19 mouse cellular contexts compared by ENCODE assay signal in the genomic region with DNA sequence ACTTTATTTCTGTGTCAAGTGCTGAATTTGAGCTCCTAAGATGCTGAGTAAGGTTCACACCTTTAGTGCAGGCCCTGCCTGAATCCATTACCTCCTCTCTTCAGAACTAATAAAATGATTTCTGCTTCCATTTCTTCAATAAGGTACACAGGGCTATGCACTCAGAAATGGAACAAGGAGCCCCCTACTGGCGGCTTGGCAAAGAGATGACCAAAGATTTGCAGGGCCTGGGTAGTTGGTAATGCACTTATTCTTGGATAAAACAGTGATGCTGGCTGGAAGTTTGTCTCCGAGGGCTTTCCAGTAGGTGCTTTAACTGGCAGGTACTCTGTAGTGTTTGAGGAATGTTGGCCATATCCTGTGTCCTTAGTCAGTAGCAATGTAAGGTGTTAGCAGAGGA. TPM values are rescaled to one million over a fixed set of nuclear protein-coding genes. Genes with fewer than 3 reads are reported as not detected.
DNase-seq lines count a peak whose midpoint lies in the region; TF ChIP-seq lines count a peak whose summit lies in the region.
"Had no signal": no experiment of that assay in that cellular context is flagged by ENCODE, and none has a peak within 500 bp of the region (broad histone marks: within the 10 kb centered on the region; RNA-seq: fewer than 3 reads in every experiment).

No protein-coding gene starts in this region.

- no peak for TF ChIP-seq POLR2A in CH12.LX (IDR thresholded peaks at IDR 0.05; ENCODE audit: low read depth, low read length)

- TF ChIP-seq CTCF in left cerebral cortex, adult 2 months (IDR thresholded peaks at IDR 0.05) = peak; percentile 13
- TF ChIP-seq CTCF in CH12.LX (conservative IDR thresholded peaks at IDR 0.05 in 1 of 2, IDR thresholded peaks at IDR 0.05 in 1 of 2; ENCODE audit: low read depth in 2 of 2, low read length in 2 of 2) = peak; percentile 9 to 46; a peak in 2 of 4 replicates

- no peaks in the 10 kb centered on the region for H3K36me3 ChIP-seq in CH12.LX (replicated peaks in 1 of 2; ENCODE audit: control insufficient read depth in 1 of 2, insufficient read depth in 1 of 2, low read length in 1 of 2)
- H3K36me3 ChIP-seq: hindbrain, embryonic 15.5 days; limb, embryonic 15.5 days; neural tube, embryonic 12.5 days had no signal

- no peak overlapping the region for H3K4me3 ChIP-seq in left cerebral cortex, adult 2 months
- H3K4me3 ChIP-seq in CH12.LX (replicated peaks in 1 of 3; ENCODE audit: low read depth in 2 of 3, low read length in 2 of 3, poor library complexity in 1 of 3) = no peak overlapping the region
- H3K4me3 ChIP-seq: hindbrain, embryonic 15.5 days; limb, embryonic 15.5 days; neural tube, embryonic 12.5 days had no signal

- in situ Hi-C loops in CH12.LX (cut with MboI; ENCODE audit: low pct_ligation_motif_present, low pct_unique_long_range_greater_than_20kb, low sequenced_read_pairs) = no loop called here

- TF ChIP-seq RAD21 in CH12.LX (IDR thresholded peaks at IDR 0.05; ENCODE audit: low read depth, low read length) = peak; percentile 24

- no peaks in the 10 kb centered on the region for H3K79me2 ChIP-seq in CH12.LX (replicated peaks; ENCODE audit: control insufficient read depth, extremely low read depth, insufficient read depth, poor library complexity, severe bottlenecking)

- dilution Hi-C loops in CH12.LX (cut with MboI; ENCODE audit: extremely low pct_ligation_motif_present, extremely low pct_unique_long_range_greater_than_20kb, low sequenced_read_pairs) = no loop called here

- no peak overlapping the region for H3K9ac ChIP-seq in CH12.LX (ENCODE audit: insufficient read depth, low read depth)
- H3K9ac ChIP-seq: hindbrain, embryonic 15.5 days; limb, embryonic 15.5 days; neural tube, embryonic 12.5 days had no signal

- no peaks in the 10 kb centered on the region for H3K9me3 ChIP-seq in CH12.LX (replicated peaks; ENCODE audit: low read length)
- H3K9me3 ChIP-seq: hindbrain, embryonic 15.5 days; limb, embryonic 15.5 days; neural tube, embryonic 12.5 days had no signal

- TF ChIP-seq EP300 in CH12.LX (IDR thresholded peaks at IDR 0.05; ENCODE audit: low read length) = no peak

- DNase-seq in embryo, embryonic 10.5 days (ENCODE audit: low spot score) = peak; percentile 4
- DNase-seq in embryo, embryonic 9.5 days (ENCODE audit: extremely low spot score) = no peak
- DNase-seq in left cerebral cortex, adult 2 months (ENCODE audit: extremely low spot score in 1 of 2, low spot score in 2 of 2) = no peak
- DNase-seq in left cerebral cortex, adult 11 months (ENCODE audit: low spot score) = no peak
- DNase-seq in CH12.LX (ENCODE audit: extremely low read depth) = peak; percentile 12
- DNase-seq in lung, postnatal 10 days = peak; percentile 6
- DNase-seq in cerebellum, postnatal 36 days = no peak
- no peak for DNase-seq in urinary bladder, postnatal 25 days (ENCODE audit: low spot score)
- DNase-seq: cerebellum, adult 2 months had no signal

- no peaks in the 10 kb centered on the region for H3K27me3 ChIP-seq in CH12.LX (replicated peaks)
- H3K27me3 ChIP-seq: hindbrain, embryonic 15.5 days; limb, embryonic 15.5 days; neural tube, embryonic 12.5 days had no signal

- no peaks in the 10 kb centered on the region for H3K4me1 ChIP-seq in CH12.LX (ENCODE audit: control insufficient read depth in 1 of 2, insufficient read depth in 2 of 2)
- H3K4me1 ChIP-seq: hindbrain, embryonic 15.5 days; limb, embryonic 15.5 days; neural tube, embryonic 12.5 days had no signal

- intact Hi-C loops in left cerebral cortex, adult 2 months (cut with DNase I) = no loop called here

- H3K27ac ChIP-seq in left cerebral cortex, adult 2 months = no peak overlapping the region
- H3K27ac ChIP-seq in CH12.LX (ENCODE audit: insufficient read depth, low read depth) = no peak overlapping the region
- H3K27ac ChIP-seq: hindbrain, embryonic 15.5 days; limb, embryonic 15.5 days; neural tube, embryonic 12.5 days had no signal

- no peak overlapping the region for H3K4me2 ChIP-seq in CH12.LX (ENCODE audit: insufficient read depth, low read depth, poor library complexity, severe bottlenecking)
- H3K4me2 ChIP-seq: hindbrain, embryonic 15.5 days; limb, embryonic 15.5 days; neural tube, embryonic 12.5 days had no signal

TF ChIP-seq in CH12.LX, 34 proteins besides CTCF, POLR2A, EP300 and RAD21:
- TF ChIP-seq UBTF (IDR thresholded peaks at IDR 0.05; ENCODE audit: low read depth, low read length) (no peak), CHD2 (IDR thresholded peaks at IDR 0.05; ENCODE audit: low read length) (no peak), BHLHE40 (IDR thresholded peaks at IDR 0.05; ENCODE audit: low read depth, low read length) (no peak), CHD1 (IDR thresholded peaks at IDR 0.05; ENCODE audit: low read depth, low read length) (no peak), HCFC1 (IDR thresholded peaks at IDR 0.05; ENCODE audit: low read depth, low read length) (no peak), MEF2A (IDR thresholded peaks at IDR 0.05; ENCODE audit: borderline replicate concordance, low read depth, low read length) (no peak), RCOR1 (conservative IDR thresholded peaks at IDR 0.05; ENCODE audit: low read depth, low read length) (no peak), SMC3 (IDR thresholded peaks at IDR 0.05; ENCODE audit: low read depth, low read length) (peak; percentile 14; the same call in 1 of the 2 replicates)

RNA-seq across cellular contexts. Expression of gene 4930444G20Rik, which starts 4.9 kb away (rescaled TPM):
- total RNA-seq in left cerebral cortex, adult 2 months (2021) = not detected
- not detected in 2 replicates for total RNA-seq in CH12.LX (2012; rRNA removed)
- not detected in 2 replicates for total RNA-seq in CH12.LX (2014; rRNA removed)
- not detected in 2 replicates for polyA plus RNA-seq in CH12.LX (2012; ENCODE audit: insufficient read length, low read depth)
- total RNA-seq: gastrocnemius, postnatal 4 days; left cerebral cortex, postnatal 10 days; megakaryocyte progenitor cell, adult 5-6 weeks had no signal
- polyA plus RNA-seq: brain, embryonic 14.5 days; cerebellum, adult 2 months; heart, postnatal 0 days; hindbrain, embryonic 15.5 days; limb, embryonic 15.5 days; midbrain, embryonic 16.5 days; neural tube, embryonic 12.5 days; stomach, embryonic 16.5 days had no signal

Comparison
In these comparisons a context has a peak if more than half of its experiments do, and no peak if none do; other contexts are left out.
1. DNase-seq: peak in embryo, embryonic 10.5 days (single experiment), CH12.LX (single experiment) and lung, postnatal 10 days (single experiment); none in embryo, embryonic 9.5 days (single experiment), left cerebral cortex, adult 2 months (0 of 2), left cerebral cortex, adult 11 months (single experiment), cerebellum, postnatal 36 days (0 of 2) and urinary bladder, postnatal 25 days (single experiment).